In genomic region chr7:143185506-143185905, GRCm38 (mm10) we compare ENCODE assay signal across 18 mouse cellular contexts.
DNase-seq lines count a peak whose midpoint lies in the region.
"Had no signal": no experiment of that assay in that cellular context is flagged by ENCODE, and none has a peak within 500 bp of the region (broad histone marks: within the 10 kb centered on the region; RNA-seq: fewer than 3 reads in every experiment).

No protein-coding gene starts in this region.

- peaks cover 15% of the 10 kb centered on the region for H3K4me1 ChIP-seq in heart, embryonic 10.5 days

- H3K4me3 ChIP-seq in heart, embryonic 10.5 days: no peak overlapping the region
- H3K4me3 ChIP-seq: embryonic facial prominence, embryonic 10.5 days; embryonic facial prominence, embryonic 12.5 days; forebrain, embryonic 13.5 days; forebrain, embryonic 15.5 days had no signal

- H3K36me3 ChIP-seq in heart, embryonic 10.5 days: peaks cover 2% of the 10 kb centered on the region; the same call in 1 of the 2 replicates
- H3K36me3 ChIP-seq: embryonic facial prominence, embryonic 10.5 days; embryonic facial prominence, embryonic 12.5 days; forebrain, embryonic 15.5 days had no signal

- no peak overlapping the region for H3K27ac ChIP-seq in heart, embryonic 10.5 days
- H3K27ac ChIP-seq: embryonic facial prominence, embryonic 10.5 days; embryonic facial prominence, embryonic 12.5 days; forebrain, embryonic 13.5 days; forebrain, embryonic 15.5 days had no signal

- DNase-seq in heart, embryonic 10.5 days (ENCODE audit: low spot score): peak; percentile 55
- no peak for DNase-seq in heart, adult 8-10 months (ENCODE audit: low spot score)
- DNase-seq in urinary bladder, adult 2 months (ENCODE audit: low spot score): peak; percentile 14
- no peak for DNase-seq in urinary bladder, postnatal 10 days (ENCODE audit: low spot score)
- no peak for DNase-seq in cerebellum, postnatal 25 days
- DNase-seq: adrenal gland, adult 2 months; adrenal gland, postnatal 10 days; adrenal gland, postnatal 25 days; cerebellum, adult 11 months; cerebellum, adult 18-20 months; cerebellum, adult 8-10 months; cerebellum, adult 9-11 months; cerebellum, postnatal 14 days; forebrain, postnatal 0 days had no signal

- 86% methylated on average over 6 of the region's 6 CpGs for WGBS in heart, embryonic 10.5 days

- peaks cover 10% of the 10 kb centered on the region for H3K27me3 ChIP-seq in heart, embryonic 10.5 days (ENCODE audit: insufficient read depth, poor library complexity, severe bottlenecking)
- H3K27me3 ChIP-seq: embryonic facial prominence, embryonic 12.5 days; forebrain, embryonic 13.5 days; forebrain, embryonic 15.5 days had no signal

- H3K9me3 ChIP-seq in heart, embryonic 10.5 days: no peaks in the 10 kb centered on the region
- H3K9me3 ChIP-seq: embryonic facial prominence, embryonic 10.5 days; embryonic facial prominence, embryonic 12.5 days; forebrain, embryonic 13.5 days; forebrain, embryonic 15.5 days had no signal

Comparison
In these comparisons a context has a peak if more than half of its experiments do, and no peak if none do; other contexts are left out.
1. DNase-seq: peak in heart, embryonic 10.5 days (single experiment) and urinary bladder, adult 2 months (single experiment); none in heart, adult 8-10 months (single experiment), urinary bladder, postnatal 10 days (single experiment) and cerebellum, postnatal 25 days (0 of 2).